Mouse (Mus musculus) midbrain, embryonic 13.5 days (tissue): ENCODE data around the gene Tuba4a. TPM values are rescaled to one million over a fixed set of nuclear protein-coding genes. Genes with fewer than 3 reads are reported as not detected.

ENCODE experiments used
- ATAC-seq: fragments of 200-750 bp; cut with Nextera tagmentation; 2 replicates; pipeline ENCODE4 v1.8.0; 2017; ENCODE audit warnings: mild to moderate bottlenecking, moderate TSS enrichment, moderate library complexity
- H3K27ac ChIP-seq: fragments of 300-500 bp; sonication (generic); 2 replicates; pipeline ENCODE4 v1.5.1; 2015; ENCODE audit warnings: inconsistent platforms, mild to moderate bottlenecking, moderate library complexity
- H3K27me3 ChIP-seq: fragments of 300-500 bp; sonication (generic); 2 replicates; pipeline ENCODE4 v1.6.1; 2015; ENCODE audit warnings: mild to moderate bottlenecking, inconsistent platforms
- H3K36me3 ChIP-seq: fragments of 300-500 bp; sonication (generic); 2 replicates; pipeline ENCODE4 v1.6.1; 2015; ENCODE audit warnings: mild to moderate bottlenecking, inconsistent platforms
- H3K4me1 ChIP-seq: fragments of 300-500 bp; sonication (generic); replicated peaks from 2 replicates; pipeline ENCODE4 v1.6.1; 2015; ENCODE audit warnings: inconsistent platforms
- H3K4me2 ChIP-seq: fragments of 300-500 bp; sonication (generic); replicated peaks from 2 replicates; pipeline ENCODE4 v1.6.1; 2015; ENCODE audit warnings: moderate library complexity, mild to moderate bottlenecking, inconsistent platforms
- H3K4me3 ChIP-seq: fragments of 300-500 bp; sonication (generic); replicated peaks from 2 replicates; pipeline ENCODE4 v1.5.1; 2015; ENCODE audit warnings: mild to moderate bottlenecking, inconsistent platforms
- H3K9ac ChIP-seq: fragments of 300-500 bp; sonication (generic); replicated peaks from 2 replicates; pipeline ENCODE4 v1.6.1; 2015; ENCODE audit warnings: mild to moderate bottlenecking, inconsistent platforms
- H3K9me3 ChIP-seq: fragments of 300-500 bp; sonication (generic); 2 replicates; pipeline ENCODE4 v1.6.1; 2016; ENCODE audit warnings: mild to moderate bottlenecking, inconsistent platforms
- WGBS: fragments of 180-500 bp; shearing (Covaris S2); methylation state at CpG from one replicate; pipeline ENCODE4 v1.1.7; 2015; 5-methylcytosine and 5-hydroxymethylcytosine counted together
- polyA plus RNA-seq: library from polyadenylated mRNA; unstranded; fragments of >200 nt; fragmentation: Nextera tagmentation; extraction: Ambion mirVana; gene quantifications from 2 replicates; pipeline ENCODE4 v1.2.1, GENCODE M21; 2015

The Tuba4a gene
- polyA plus RNA-seq, result 3.9 and 5.3 TPM in 2 replicates

DNA sequence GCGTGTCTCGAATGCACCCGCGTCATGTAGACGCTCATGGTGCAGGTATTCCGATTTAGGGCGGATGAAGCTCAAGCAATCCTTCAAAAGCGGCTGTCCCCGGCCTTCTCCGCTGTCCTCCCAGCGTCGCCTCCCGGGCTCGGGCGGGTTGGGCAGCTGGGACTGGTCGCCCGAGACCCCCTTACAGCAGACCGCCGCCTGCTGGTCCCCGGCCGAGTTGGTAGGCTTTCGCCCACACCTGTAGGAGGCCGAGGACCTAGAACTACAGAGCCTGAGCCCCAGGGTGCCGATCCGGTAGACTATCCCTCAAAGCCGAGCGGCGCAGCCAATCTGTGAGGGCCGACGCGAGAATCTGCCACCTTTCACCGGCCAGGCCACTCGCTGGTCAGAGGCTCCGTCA lies at the start of gene Tuba4a:
TSS of gene Tuba4a (minus strand) at position 335 of the 400 bp plus-strand sequence.
- H3K27me3 ChIP-seq, result peaks cover 78% of the 10 kb centered on the region
- WGBS, result under 1% methylated on average over 34 of the region's 34 CpGs

DNA sequence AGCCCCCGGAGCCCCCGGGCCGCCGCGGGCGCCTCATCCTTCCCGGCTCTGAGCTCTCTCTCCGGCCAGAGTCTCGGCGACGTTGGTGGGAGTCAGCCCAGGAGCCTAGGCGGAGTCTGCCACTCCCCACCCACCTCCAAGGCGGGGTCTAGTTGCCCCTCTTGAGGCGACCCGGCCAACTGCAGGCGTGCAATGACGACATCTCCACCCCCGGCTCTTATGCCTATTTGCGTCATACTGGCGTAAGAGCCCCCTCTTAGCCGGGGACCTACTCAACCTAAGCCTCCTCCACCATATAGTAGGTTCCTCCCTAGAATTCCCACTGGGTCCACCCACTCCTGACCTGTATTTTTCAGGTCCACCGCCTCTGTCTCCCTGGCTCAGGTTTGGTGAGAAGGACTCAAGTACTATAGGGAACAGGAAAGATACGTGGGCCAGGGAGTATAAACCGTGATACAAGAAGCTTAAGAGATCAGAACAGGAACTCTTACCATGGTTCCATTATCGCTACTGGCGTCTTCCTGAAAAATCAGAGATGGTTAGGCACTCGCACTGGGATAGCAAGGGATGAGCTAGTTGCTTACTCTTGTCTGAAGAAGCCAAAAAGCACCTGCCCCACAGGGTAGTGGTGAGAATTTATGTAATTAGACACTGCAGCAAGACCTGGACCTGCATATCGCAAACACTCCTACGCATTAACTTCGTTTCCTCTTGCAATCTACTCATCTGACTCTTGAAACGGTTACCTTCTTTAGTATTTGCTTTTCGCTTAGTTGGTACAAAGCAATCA lies 44.6 kb upstream of the Tuba4a start, which contains the start of gene Ptprn:
TSS of gene Ptprn (minus strand) at position 412 of the 790 bp plus-strand sequence.
- H3K27ac ChIP-seq, result no peak within 1 kb of the TSS
- peak; percentile 89 for ATAC-seq
- WGBS, result 13% methylated on average over 24 of the region's 32 CpGs

More for the DNA sequence above, at the start of gene Tuba4a:
- Histone ChIP-seq H3K9me3 (no peaks in the 10 kb centered on the region), H3K4me1 (peaks cover 21% of the 10 kb centered on the region), H3K36me3 (peaks cover 15% of the 10 kb centered on the region), H3K4me3 (peak within 1 kb of the TSS; percentile 56), H3K4me2 (peak within 1 kb of the TSS; percentile 95), H3K27ac (no peak within 1 kb of the TSS), H3K9ac (peak within 1 kb of the TSS; percentile 68)
- peak; percentile 73 for ATAC-seq

GRCm38 (mm10) chr1:75262969-75263951 lies 43.6 kb upstream of the Tuba4a start:
- whole genome bisulfite sequencing, result 2% methylated on average over 40 of the region's 40 CpGs
- Histone ChIP-seq H3K9me3 (no peaks in the 10 kb centered on the region), H3K4me3 (peak overlapping the region; percentile 59), H3K9ac (peak overlapping the region; percentile 70), H3K4me1 (peaks cover 17% of the 10 kb centered on the region), H3K4me2 (peak overlapping the region; percentile 80), H3K36me3 (no peaks in the 10 kb centered on the region), H3K27me3 (peaks cover 68% of the 10 kb centered on the region), H3K27ac (no peak overlapping the region)
- peak; percentile 66 for ATAC-seq

More for the DNA sequence above, 44.6 kb upstream of the Tuba4a start, which contains the start of gene Ptprn:
- Histone ChIP-seq H3K36me3 (no peaks in the 10 kb centered on the region), H3K27me3 (peaks cover 74% of the 10 kb centered on the region), H3K4me1 (peaks cover 17% of the 10 kb centered on the region), H3K4me2 (peak within 1 kb of the TSS; percentile 80), H3K9me3 (no peaks in the 10 kb centered on the region), H3K9ac (peak within 1 kb of the TSS; percentile 70), H3K4me3 (peak within 1 kb of the TSS; percentile 59)

DNA sequence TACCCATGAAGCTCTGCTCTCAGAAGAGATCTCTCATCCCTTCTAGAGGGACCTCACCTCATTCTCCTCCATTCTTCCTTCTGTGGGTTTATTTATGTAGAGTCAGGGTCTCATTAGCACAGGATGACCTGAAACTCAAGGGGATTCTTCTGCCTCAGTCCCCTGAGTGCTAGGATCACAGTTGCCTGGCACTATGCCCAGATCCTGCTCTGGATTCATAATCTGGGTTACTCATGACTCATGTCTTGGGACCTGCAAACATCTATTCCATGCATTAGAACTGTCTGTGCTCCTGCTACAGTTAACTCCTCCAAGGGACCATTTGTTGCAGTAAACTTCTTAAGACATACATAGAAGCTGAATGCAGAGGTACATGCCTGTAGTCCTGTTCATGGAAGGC lies 41.6 kb upstream of the Tuba4a start:
- H3K27me3 ChIP-seq, result peaks cover 67% of the 10 kb centered on the region

DNA sequence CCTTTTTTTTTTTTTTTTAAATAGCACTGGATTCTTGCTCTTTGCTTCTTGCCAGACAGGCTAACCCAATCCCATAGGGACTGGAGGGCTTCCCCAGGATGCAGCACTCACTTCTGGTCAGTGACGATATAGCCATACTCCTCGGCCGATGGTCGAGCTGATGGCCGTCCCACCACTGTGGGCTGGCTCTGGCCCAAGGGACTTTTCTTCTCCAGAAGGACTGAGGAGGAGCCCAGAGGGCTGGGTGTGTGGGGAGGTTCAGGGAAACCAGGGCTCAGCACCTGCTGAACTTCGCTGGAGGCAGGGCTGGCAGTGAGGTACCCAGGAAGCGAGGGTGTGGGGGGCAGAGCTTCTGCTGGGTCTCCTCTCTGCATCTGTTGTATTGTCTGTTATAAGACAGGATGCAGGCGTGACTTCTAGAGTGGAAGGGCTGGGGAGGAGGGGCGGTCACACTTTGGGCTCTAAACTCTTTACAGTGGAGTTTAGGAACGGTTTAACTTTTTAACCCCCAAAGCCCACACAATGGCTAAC lies 35.9 kb upstream of the Tuba4a start:
- Histone ChIP-seq H3K4me3 (no peak overlapping the region), H3K36me3 (no peaks in the 10 kb centered on the region), H3K9me3 (no peaks in the 10 kb centered on the region), H3K27ac (no peak overlapping the region), H3K4me2 (no peak overlapping the region), H3K9ac (no peak overlapping the region), H3K27me3 (peaks cover 24% of the 10 kb centered on the region), H3K4me1 (peaks cover 16% of the 10 kb centered on the region)
- no peak for ATAC-seq
- 67% methylated on average over 10 of the region's 10 CpGs for WGBS

More for the DNA sequence above, 41.6 kb upstream of the Tuba4a start:
- Histone ChIP-seq H3K9ac (no peak overlapping the region), H3K4me3 (no peak overlapping the region), H3K9me3 (no peaks in the 10 kb centered on the region), H3K27ac (no peak overlapping the region), H3K4me2 (no peak overlapping the region), H3K4me1 (peaks cover 17% of the 10 kb centered on the region), H3K36me3 (no peaks in the 10 kb centered on the region)
- no peak for ATAC-seq

DNA sequence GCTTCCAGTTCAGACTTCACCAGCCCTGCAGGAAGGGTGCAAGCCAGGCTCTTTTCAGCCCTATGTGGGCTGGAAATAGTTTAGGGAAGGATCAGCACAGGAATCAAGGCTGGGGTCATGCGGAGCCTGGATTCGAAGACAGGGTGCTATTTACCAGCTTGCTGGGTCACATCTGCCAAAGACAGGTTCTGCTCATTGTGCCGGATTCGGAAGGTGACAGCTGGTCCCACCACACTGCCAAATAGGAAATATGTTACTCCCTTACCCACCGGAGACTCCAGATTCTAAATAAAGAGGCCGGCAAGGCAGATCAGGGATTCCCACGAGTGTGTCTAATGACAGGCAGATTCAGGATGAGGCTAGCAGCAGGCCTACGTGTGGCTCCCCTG lies 35.0 kb upstream of the Tuba4a start:
- Histone ChIP-seq H3K9me3 (no peaks in the 10 kb centered on the region), H3K36me3 (no peaks in the 10 kb centered on the region), H3K27me3 (peaks cover 16% of the 10 kb centered on the region), H3K4me3 (no peak overlapping the region), H3K4me1 (peaks cover 18% of the 10 kb centered on the region), H3K4me2 (no peak overlapping the region), H3K9ac (no peak overlapping the region), H3K27ac (peak overlapping the region; percentile 11; the same call in 1 of the 2 replicates)
- WGBS, result 63% methylated on average over 8 of the region's 8 CpGs
- no peak for ATAC-seq

DNA sequence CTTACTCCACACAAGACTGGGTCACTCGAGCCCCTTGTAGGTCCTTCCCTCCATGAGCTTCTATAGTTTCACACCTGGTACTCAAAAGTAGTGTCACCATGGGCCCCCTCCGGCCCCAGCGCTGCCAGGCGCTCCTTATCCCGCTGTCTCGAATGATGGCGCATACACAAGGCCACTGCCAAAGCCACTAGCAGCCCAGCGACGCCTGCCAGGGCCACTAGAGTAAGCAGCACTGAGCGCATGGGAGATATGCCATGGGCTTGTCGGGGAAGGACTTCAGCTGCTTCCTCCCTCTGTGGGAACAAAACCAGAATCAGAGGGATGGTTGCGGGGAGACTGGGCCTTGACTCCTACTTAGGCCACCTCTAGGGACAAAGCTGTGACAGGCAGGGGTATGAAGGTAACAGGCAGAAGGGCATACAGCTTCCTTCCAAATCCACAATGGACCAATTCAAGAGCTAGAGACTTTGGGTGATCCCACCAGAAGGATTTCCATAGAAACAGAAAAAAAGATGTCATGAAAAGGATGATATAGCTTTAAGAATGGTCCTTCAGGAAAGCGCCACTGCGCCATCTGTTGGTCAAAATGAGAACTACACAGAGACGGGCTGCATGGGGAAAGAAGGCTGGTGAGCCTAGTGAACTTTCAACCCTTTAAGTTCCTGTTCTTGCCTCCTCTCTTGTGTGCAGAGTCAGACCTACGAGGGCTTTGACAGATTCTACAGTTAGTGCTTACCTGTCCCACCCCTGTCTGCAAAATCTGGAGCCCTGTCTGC lies 34.4 kb upstream of the Tuba4a start:
- ATAC-seq, result no peak
- peaks cover 18% of the 10 kb centered on the region for H3K4me1 ChIP-seq
- peak overlapping the region; percentile 11; the same call in 1 of the 2 replicates for H3K27ac ChIP-seq
- H3K9me3 ChIP-seq, result no peaks in the 10 kb centered on the region
- H3K36me3 ChIP-seq, result no peaks in the 10 kb centered on the region
- H3K4me2 ChIP-seq, result no peak overlapping the region
- peaks cover 16% of the 10 kb centered on the region for H3K27me3 ChIP-seq
- 66% methylated on average over 16 of the region's 16 CpGs for WGBS
- H3K4me3 ChIP-seq, result no peak overlapping the region
- H3K9ac ChIP-seq, result no peak overlapping the region

- Histone ChIP-seq H3K9ac (no peak overlapping the region), H3K27me3 (peaks cover 13% of the 10 kb centered on the region), H3K27ac (no peak overlapping the region), H3K36me3 (no peaks in the 10 kb centered on the region), H3K9me3 (no peaks in the 10 kb centered on the region), H3K4me1 (peaks cover 20% of the 10 kb centered on the region), H3K4me2 (no peak overlapping the region), H3K4me3 (no peak overlapping the region)
- no peak for ATAC-seq
- WGBS, result 75% methylated on average over 16 of the region's 16 CpGs
These were observed 33.4 kb upstream of the Tuba4a start for GRCm38 (mm10) chr1:75253029-75253428.

GRCm38 (mm10) chr1:75252308-75252707 lies 32.6 kb upstream of the Tuba4a start:
- Histone ChIP-seq H3K27me3 (peaks cover 10% of the 10 kb centered on the region), H3K36me3 (no peaks in the 10 kb centered on the region), H3K9ac (no peak overlapping the region), H3K9me3 (no peaks in the 10 kb centered on the region), H3K27ac (no peak overlapping the region), H3K4me3 (no peak overlapping the region), H3K4me1 (peaks cover 28% of the 10 kb centered on the region), H3K4me2 (no peak overlapping the region)
- WGBS, result 73% methylated on average over 13 of the region's 13 CpGs
- ATAC-seq, result peak; percentile 5; the same call in 1 of the 2 replicates

- H3K9ac ChIP-seq, result 0 out of 2 replicates have a peak overlapping the region, but pooled peaks have one; percentile 14
These were observed 31.7 kb upstream of the Tuba4a start for GRCm38 (mm10) chr1:75251112-75251970.

More at GRCm38 (mm10) chr1:75251112-75251970, 31.7 kb upstream of the Tuba4a start:
- Histone ChIP-seq H3K4me2 (peak overlapping the region; percentile 51), H3K4me1 (peaks cover 33% of the 10 kb centered on the region), H3K27me3 (peaks cover 8% of the 10 kb centered on the region; the same call in 1 of the 2 replicates), H3K27ac (no peak overlapping the region), H3K9me3 (no peaks in the 10 kb centered on the region), H3K4me3 (peak overlapping the region; percentile 18; the same call in 1 of the 2 replicates), H3K36me3 (no peaks in the 10 kb centered on the region)
- 4% methylated on average over 21 of the region's 22 CpGs for WGBS
- ATAC-seq, result peak; percentile 51
